Mouse (Mus musculus): ENCODE data around the gene Stat3. TPM values are rescaled to one million over a fixed set of nuclear protein-coding genes. Genes with fewer than 3 reads are reported as not detected.

Stat3 gene
- total and polyA plus RNA-seq, 3 experiments: 25.7 to 249 (median 64.7) TPM

DNA sequence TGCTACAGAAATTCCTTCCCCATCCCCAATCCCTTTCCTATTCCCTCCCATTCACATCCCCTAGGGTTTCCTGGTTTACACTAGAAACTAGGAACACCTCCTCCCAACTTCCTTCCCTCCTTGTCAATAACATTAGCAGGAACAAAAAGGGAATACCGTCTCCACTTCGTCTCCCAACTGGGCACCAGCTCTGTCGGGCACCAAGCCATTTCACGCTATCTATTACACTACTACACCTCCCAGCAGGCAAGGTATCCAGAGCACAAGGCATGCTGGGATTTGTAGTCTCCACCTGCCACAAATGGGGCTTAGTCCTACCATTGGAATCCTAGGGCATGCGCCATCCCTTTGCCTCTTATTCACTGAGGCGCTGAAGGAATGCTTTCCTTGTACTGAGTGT is 21.2 kb upstream of the Stat3 start:
- Histone ChIP-seq H3K9me3 (replicated peaks; ENCODE audit: insufficient read depth, low read length) (no peaks in the 10 kb centered on the region), H3K4me3 (ENCODE audit: control insufficient read depth in 1 of 2, insufficient read depth in 1 of 2, low read depth in 2 of 2, low read length in 2 of 2) (peak overlapping the region; percentile 49 to 56), H3K79me2 (ENCODE audit: control insufficient read depth, insufficient read depth, low read length, poor library complexity) (no peaks in the 10 kb centered on the region), H3K4me1 (ENCODE audit: control insufficient read depth in 1 of 2, insufficient read depth in 2 of 2, low read length in 2 of 2) (peaks cover 10 to 23% of the 10 kb centered on the region in 2 experiments), H3K9ac (ENCODE audit: control insufficient read depth, low read depth, low read length, poor library complexity, severe bottlenecking) (peak overlapping the region; percentile 28), H3K27ac (ENCODE audit: control insufficient read depth, low read depth, low read length) (no peak overlapping the region), H3K27me3 (ENCODE audit: control insufficient read depth in 1 of 2, insufficient read depth in 2 of 2, low read length in 2 of 2) (no peaks in the 10 kb centered on the region), H3K36me3 (ENCODE audit: control insufficient read depth in 1 of 2, insufficient read depth in 2 of 2, low read length in 2 of 2) (peaks cover 0 to 12% of the 10 kb centered on the region in 2 experiments; a peak in 2 of 4 replicates)
- DNase-seq (ENCODE audit: low read depth, low spot score): peak; percentile 87
- TF ChIP-seq MYC (IDR thresholded peaks at IDR 0.05; ENCODE audit: low read depth, low read length): peak; percentile 60; the same call in 1 of the 2 replicates
- no peak for TF ChIP-seq MAX (IDR thresholded peaks at IDR 0.05; ENCODE audit: low read length)
- TF ChIP-seq MYB (IDR thresholded peaks at IDR 0.05; ENCODE audit: low read depth, low read length): no peak
- no peak for TF ChIP-seq JUND (IDR thresholded peaks at IDR 0.05; ENCODE audit: low read depth, low read length)
- TF ChIP-seq GABPA (IDR thresholded peaks at IDR 0.05; ENCODE audit: low read depth, low read length): no peak
- no peak for TF ChIP-seq MAFK (IDR thresholded peaks at IDR 0.05; ENCODE audit: borderline replicate concordance, low read depth, low read length)
- TF ChIP-seq CTCF (IDR thresholded peaks at IDR 0.05 in 2 of 3, conservative IDR thresholded peaks at IDR 0.05 in 1 of 3; ENCODE audit: control insufficient read depth in 1 of 3, insufficient read depth in 1 of 3, low read depth in 2 of 3, low read length in 3 of 3, poor library complexity in 1 of 3, severe bottlenecking in 1 of 3): no peak; a peak in 1 of 6 replicates
- TF ChIP-seq RCOR1 (IDR thresholded peaks at IDR 0.05; ENCODE audit: low read depth, low read length): peak; percentile 4; the same call in 1 of the 2 replicates
- TF ChIP-seq RAD21 (IDR thresholded peaks at IDR 0.05; ENCODE audit: low read depth, low read length): no peak
- TF ChIP-seq SMC3 (IDR thresholded peaks at IDR 0.05; ENCODE audit: low read depth, low read length): no peak
- TF ChIP-seq ELF1 (IDR thresholded peaks at IDR 0.05; ENCODE audit: low read depth, low read length): peak; percentile 43; the same call in 1 of the 2 replicates
- no peak for TF ChIP-seq MEF2A (IDR thresholded peaks at IDR 0.05; ENCODE audit: extremely low read depth, insufficient replicate concordance, low read depth, low read length, poor library complexity, severe bottlenecking)
- TF ChIP-seq EP300 (IDR thresholded peaks at IDR 0.05; ENCODE audit: low read depth in 1 of 2, low read length in 2 of 2): no peak
- no peak for TF ChIP-seq TAL1 (IDR thresholded peaks at IDR 0.05; ENCODE audit: low read length)
- no peak for TF ChIP-seq ZC3H11A (IDR thresholded peaks at IDR 0.05; ENCODE audit: low read depth, low read length)
- TF ChIP-seq KAT2A (conservative IDR thresholded peaks at IDR 0.05; ENCODE audit: low read depth, low read length): peak; percentile 95
- TF ChIP-seq MAZ (IDR thresholded peaks at IDR 0.05; ENCODE audit: low read depth, low read length): peak; percentile 60; the same call in 1 of the 2 replicates
- TF ChIP-seq ZNF384 (IDR thresholded peaks at IDR 0.05; ENCODE audit: low read depth, low read length): no peak
- 0 out of 2 replicates have a peak, but pooled peaks have one; percentile 28 for TF ChIP-seq USF1 (IDR thresholded peaks at IDR 0.05; ENCODE audit: low read depth, low read length)
- TF ChIP-seq GATA1 (IDR thresholded peaks at IDR 0.05; ENCODE audit: low read depth, low read length): peak; percentile 67
- TF ChIP-seq BHLHE40 (IDR thresholded peaks at IDR 0.05; ENCODE audit: borderline replicate concordance, low read depth, low read length): no peak
- TF ChIP-seq CHD1 (IDR thresholded peaks at IDR 0.05; ENCODE audit: low read depth, low read length): no peak
- TF ChIP-seq POLR2AphosphoS5 (IDR thresholded peaks at IDR 0.05; ENCODE audit: borderline replicate concordance, low read depth, low read length): no peak
- TF ChIP-seq NELFE (IDR thresholded peaks at IDR 0.05; ENCODE audit: low read depth, low read length): 0 out of 2 replicates have a peak, but pooled peaks have one; percentile 32
- 0 out of 2 replicates have a peak, but pooled peaks have one; percentile 40 for TF ChIP-seq TBP (IDR thresholded peaks at IDR 0.05; ENCODE audit: low read depth, low read length)
- no peak for TF ChIP-seq CHD2 (IDR thresholded peaks at IDR 0.05; ENCODE audit: low read length)
- TF ChIP-seq USF2 (IDR thresholded peaks at IDR 0.05; ENCODE audit: borderline replicate concordance in 1 of 2, insufficient read depth in 1 of 2, low read depth in 1 of 2, low read length in 2 of 2): no peak
- TF ChIP-seq ETS1 (IDR thresholded peaks at IDR 0.05; ENCODE audit: low read depth, low read length): no peak
- TF ChIP-seq ZMIZ1 (IDR thresholded peaks at IDR 0.05; ENCODE audit: low read depth, low read length): no peak
- no peak for TF ChIP-seq ZKSCAN1 (IDR thresholded peaks at IDR 0.05; ENCODE audit: low read depth, low read length)
- TF ChIP-seq POLR2A (IDR thresholded peaks at IDR 0.05; ENCODE audit: control insufficient read depth in 1 of 2, insufficient read depth in 1 of 2, low read depth in 1 of 2, low read length in 2 of 2, poor library complexity in 1 of 2): peak in 1 of 2 experiments; percentile 47; a peak in 2 of 4 replicates
- TF ChIP-seq E2F4 (IDR thresholded peaks at IDR 0.05; ENCODE audit: borderline replicate concordance, low read depth, low read length): no peak
- no peak for TF ChIP-seq POLR2AphosphoS2 (IDR thresholded peaks at IDR 0.05; ENCODE audit: low read length)
- no peak for TF ChIP-seq UBTF (IDR thresholded peaks at IDR 0.05; ENCODE audit: borderline replicate concordance, insufficient read depth, low read depth, low read length)
- peak; percentile 62 for TF ChIP-seq MXI1 (IDR thresholded peaks at IDR 0.05; ENCODE audit: low read depth, low read length)
- TF ChIP-seq HCFC1 (IDR thresholded peaks at IDR 0.05; ENCODE audit: low read depth, low read length): peak; percentile 100
- 0 out of 2 replicates have a peak, but pooled peaks have one; percentile 32 for TF ChIP-seq TCF12 (IDR thresholded peaks at IDR 0.05; ENCODE audit: low read depth, low read length)
- peak; percentile 79 for TF ChIP-seq SIN3A (IDR thresholded peaks at IDR 0.05; ENCODE audit: low read length)

Measured in MEL (cell line).